Mouse (Mus musculus) adipocyte (in vitro differentiated cells): ENCODE data around the gene Mettl26.

Experiments
- DNase-seq: peaks from one replicate; pipeline ENCODE4 v3.0.0-alpha.2; 2016; ENCODE audit warnings: low spot score

The Mettl26 gene

GRCm38 (mm10) chr17:25886806-25887205, 11.9 kb downstream of the Mettl26 start:
- DNase-seq: no peak

DNA sequence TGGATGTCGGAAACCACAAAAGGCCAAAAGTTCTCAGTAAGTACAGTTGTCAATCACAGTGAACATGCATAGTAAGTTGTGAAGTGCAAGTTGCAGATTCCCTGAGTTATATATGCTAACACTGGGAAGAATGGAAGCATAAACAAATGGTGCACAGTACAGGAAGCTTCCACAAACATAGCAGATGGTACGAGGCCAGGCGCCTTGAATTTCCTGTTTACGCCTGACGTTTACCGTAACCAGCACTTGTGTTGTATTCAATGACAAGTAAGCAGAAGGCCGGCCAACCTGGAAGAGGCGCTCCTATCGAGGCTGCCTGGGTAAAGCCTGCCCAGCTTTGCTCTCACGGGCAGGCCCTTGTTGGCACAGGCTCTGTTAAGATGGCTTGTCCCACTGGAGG, 12.6 kb downstream of the Mettl26 start:
- DNase-seq: no peak

DNA sequence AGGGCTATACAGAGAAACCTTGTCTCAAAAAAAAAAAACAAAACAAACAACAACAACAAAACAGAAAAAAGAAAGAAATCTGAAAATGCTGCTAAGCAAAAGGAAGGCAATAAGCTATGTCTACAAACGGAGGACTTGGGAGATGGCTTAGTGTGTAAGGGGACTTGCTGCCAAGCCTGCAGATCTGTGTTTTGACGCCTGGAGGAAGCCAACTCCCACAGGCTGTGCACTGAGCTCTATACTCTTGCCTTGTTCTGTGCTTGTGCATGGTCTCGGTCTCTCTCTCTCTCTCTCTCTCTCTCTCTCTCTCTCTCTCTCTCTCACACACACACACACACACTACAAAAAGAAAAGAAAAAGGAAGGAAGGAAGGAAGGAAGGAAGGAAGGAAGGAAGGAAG, 14.0 kb downstream of the Mettl26 start:
- DNase-seq: no peak

DNA sequence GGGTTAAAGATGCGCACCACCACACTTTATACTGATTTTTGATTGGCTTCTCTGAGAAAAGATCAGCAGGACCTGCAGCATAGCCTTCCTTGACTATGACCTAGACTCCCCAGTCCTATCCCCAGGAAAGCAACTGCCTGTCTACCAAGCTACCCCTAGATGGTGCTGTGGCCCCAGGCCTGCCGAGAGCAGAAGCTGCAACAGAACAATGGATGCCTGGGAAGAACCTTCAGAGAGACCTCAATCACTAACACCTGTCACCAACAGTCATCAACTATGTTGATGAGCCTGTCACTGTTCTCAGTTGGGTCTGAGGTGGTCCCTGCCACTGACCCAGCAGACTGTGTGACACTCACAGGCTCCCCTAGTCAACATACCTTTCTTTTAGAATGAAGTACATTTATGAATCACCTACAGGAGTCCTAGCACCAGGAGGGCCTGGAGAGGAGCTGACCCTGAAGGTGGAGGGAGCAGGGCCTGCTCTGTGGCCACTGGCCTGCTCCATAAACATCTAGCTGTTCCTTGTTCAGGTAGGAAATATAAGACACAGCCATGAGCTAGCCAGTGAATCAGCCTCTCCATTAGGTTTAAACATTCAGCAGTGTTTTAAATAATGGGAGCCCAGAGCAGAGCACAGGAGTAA, 19.2 kb downstream of the Mettl26 start:
- peak; percentile 83 for DNase-seq

DNA sequence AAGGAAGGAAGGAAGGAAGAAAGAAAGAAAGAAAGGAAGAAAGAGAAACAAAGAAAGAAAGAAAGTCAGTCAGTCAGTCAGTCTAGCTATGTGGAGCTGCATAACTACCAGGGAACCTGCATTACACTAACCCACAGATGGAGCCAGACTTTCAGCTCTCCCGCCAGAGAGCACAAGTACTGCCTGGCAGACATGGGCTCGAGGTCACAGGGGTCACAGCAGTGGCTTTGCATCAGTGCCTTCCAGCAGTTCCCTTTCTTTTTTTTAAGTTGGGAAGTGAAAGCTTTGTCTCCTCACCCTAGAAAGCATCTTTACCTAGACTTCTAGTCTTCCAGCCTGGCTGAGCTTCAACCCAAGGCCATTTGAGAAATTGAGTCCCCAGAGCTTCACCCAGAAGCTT, 20.5 kb downstream of the Mettl26 start:
- peak; percentile 60 for DNase-seq

DNA sequence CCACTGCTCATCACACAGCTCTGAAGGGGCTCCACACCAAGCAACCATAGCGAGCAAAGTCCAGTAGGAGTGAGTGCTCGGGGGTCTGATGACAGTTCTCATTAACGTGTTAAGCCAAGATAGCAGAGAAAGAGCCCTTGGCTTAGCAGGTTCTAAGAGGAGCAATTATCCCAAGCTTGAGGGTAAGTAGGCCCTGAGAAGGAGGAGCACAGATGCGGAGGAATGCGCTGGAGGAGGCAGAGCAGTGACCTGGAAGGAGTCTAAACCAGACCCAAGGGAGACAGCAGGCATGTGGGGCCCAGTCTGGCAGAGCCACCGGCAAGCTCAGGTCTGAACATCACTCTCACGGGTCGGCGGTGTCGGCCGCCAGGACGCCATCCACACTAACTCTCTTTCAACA, 21.0 kb downstream of the Mettl26 start:
- no peak for DNase-seq

DNA sequence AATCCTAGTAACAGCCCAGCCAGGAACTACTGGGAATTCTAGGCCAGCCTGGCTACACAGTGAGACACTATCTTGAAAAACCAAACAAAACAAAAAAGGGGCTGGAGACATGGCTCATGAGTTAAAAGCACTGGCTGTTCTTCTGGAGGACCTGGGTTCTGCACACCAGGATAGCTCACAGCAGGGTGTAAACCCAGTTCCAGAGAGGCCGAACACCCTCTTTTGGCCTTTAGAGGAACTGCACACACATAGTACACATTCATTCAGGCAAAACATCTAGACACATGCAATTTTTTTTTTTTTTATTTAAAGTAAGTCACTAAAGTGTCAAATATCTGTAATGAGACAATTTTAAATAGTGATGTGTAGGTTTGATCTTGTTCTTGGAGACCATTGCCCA, 25.3 kb downstream of the Mettl26 start:
- no peak for DNase-seq

- no peak for DNase-seq
These were observed 28.2 kb downstream of the Mettl26 start for GRCm38 (mm10) chr17:25903061-25903460.

- DNase-seq: no peak
These were observed 32.8 kb downstream of the Mettl26 start for GRCm38 (mm10) chr17:25907640-25908039.

DNA sequence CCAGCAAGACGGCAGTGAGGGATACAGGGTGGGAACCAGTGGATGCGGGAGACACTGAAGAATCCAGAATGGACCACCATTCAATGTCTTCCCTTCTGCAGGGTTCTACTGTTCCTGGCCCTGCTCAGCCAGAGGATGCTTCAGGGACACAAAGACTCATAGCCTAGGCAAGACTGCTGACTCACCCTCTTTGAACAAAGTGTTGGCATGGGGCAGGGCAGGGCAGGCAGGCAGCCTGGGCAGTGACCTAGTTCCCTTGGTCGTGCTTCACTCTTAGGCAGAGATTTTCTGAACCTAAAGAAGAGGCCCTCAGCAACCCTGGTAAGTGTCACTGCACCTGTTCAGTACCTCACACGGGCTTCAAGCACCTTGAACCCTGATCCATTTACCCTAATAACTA, 36.9 kb downstream of the Mettl26 start:
- DNase-seq: peak; percentile 69

- DNase-seq: no peak
These were observed 38.5 kb downstream of the Mettl26 start for GRCm38 (mm10) chr17:25913186-25913876.

DNA sequence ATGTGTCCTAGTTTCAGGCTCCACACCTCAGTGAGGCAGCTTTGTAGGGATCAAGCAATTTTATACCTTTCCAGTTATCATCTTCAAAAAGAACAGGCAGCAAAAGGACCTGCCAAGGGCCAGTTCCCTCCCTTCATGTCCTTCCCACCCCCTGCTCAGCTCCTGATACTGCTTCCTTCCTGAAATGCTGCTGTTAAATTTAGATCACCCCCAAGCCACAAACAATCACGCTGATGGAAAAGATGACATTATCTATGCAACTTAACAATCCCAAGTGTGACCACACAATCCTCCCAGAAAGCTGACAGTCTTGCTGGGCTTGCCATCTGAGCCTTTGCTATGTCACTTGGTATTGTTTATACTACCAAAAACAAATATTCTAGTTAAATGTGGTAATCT, 39.0 kb downstream of the Mettl26 start:
- DNase-seq: no peak

DNA sequence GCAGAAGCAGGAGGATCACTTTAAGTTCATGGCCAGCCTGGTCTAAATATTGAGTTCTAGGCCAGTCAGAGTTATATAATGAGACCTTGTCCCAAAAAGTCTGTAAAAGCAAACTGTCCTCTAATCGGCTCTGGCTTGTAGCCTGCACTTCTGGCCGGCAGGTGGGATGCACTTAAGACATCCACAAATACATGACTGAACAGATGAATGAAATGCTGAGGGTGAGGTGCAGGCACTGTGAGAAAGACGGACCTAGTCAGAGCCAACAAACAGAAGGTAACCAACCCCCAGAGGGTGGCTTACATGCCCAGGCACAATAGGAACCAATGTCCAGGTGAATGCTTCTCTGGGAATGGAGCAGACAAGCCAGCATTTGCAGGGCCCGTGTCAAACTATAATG, 39.4 kb downstream of the Mettl26 start:
- no peak for DNase-seq

GRCm38 (mm10) chr17:25916931-25917647, 42.2 kb downstream of the Mettl26 start:
- DNase-seq: no peak

DNA sequence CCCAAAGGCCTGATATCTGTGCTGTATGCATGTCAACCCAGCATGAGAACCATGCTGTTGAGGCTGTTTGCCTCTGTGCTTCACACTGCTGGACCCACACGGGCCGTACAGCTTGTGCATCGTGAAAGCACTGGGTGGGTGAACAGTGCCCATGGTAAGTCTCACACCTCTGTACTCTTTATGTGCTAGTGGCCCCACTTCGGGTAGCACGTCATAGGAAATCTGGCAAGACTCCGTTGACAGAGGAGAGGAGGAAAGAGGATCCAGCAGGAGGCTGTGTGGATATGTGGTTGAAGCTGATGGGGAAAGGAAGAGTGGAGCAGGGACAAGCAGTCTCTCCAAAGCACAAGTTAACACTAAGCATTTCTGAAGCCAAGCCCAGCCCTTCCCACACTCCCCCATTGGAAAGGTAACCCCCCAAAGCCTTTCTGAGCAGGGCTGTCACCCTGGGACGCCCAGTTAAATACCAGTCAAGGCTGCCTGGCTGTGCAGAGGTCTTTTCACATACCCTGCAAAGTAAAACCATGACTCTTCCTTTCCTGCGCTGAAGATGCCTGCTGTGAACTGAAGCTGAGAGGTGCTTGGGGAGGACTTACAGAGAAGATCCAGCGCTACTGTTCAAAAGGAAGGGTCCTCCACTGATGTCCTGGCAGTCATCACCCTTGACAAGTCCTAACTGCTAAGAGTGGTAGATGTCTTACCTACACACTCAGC, 43.3 kb downstream of the Mettl26 start:
- no peak for DNase-seq

- DNase-seq: no peak
These were observed 44.4 kb downstream of the Mettl26 start, which contains the start of gene Rab40c for GRCm38 (mm10) chr17:25919144-25919785. Gene Rab40c (minus strand): TSS chr17:25919727.

DNA sequence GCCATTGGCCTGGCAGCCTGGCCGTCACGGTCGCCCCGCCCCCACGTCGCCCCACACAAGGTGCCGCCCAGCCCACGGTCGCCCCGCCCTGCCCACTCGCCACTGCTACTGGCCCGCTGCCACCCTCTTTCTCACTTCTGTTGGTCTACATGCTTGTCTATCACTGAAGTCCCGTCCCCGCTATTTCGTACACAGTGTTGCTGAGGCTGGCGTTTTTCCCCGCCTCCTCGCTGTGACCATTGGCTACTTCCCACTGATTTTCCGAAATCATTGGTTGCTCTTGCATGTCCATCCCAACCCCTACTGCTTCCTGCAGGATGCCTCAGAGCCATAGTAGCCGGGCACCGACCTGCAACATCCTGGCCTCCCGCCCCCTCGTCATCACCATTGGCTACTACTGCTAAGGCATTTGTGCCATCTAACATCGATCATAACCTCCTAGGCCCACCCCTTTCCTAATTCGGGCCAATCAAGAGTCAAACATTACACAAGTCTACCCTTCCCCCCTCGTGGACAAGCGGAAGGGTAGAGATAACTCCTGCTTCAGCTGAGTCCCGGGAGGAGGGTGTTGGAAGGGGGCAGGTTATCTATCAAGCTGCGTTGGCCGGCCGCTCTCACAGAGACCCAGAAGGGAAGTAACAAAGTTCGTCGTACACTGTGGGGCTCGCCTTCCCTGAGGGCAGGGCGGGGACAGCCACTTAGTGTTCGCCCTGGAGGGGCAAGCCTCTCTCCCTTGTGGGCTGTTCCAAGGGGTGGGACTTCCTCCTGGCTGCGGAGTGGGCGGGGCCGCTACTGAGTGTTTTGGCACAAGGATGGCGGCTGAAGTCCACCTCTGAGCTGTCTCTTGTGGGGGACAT, 45.1 kb downstream of the Mettl26 start:
- peak; percentile 100 for DNase-seq

DNA sequence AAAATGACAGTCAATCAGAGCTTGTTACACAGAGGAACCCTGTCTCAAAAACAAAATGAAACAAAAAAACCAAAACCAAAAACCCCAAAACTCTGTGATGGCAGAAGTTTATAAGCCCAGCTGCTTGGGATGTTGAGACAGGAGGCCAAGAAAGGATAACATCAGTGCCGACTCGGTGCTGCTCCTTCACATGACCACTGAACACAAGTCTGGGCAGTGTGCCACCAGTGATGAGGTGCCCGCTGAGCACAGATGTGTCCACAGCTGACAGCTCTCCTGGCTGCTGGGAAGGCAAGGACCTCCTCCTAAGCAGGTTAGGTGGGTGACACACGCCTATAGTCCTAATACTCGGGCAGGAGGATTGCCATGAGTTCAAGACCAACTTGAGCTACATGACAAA, 47.2 kb downstream of the Mettl26 start:
- DNase-seq: peak; percentile 45

DNA sequence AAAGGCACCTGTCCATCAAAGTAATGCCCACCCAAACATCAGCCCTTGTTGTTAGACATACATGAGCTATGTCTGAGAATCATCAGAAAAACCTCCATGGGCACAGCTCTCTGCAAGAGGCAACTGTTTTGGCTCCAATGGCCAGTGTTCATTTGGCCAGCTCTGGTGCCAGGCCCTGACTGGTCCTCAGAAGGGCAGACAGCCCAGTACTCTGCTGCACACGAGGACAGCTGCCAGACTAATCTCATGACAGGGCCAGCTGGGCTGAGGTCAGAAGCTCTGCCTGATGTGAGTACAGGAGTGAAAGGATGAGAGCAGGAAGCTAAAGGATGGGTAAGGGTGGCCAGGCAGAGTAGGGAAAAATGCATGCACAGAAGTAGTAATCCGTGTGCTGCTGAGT, 50.5 kb downstream of the Mettl26 start:
- peak; percentile 98 for DNase-seq
